Mouse (Mus musculus) liver, postnatal 0 days (tissue): ENCODE measurements around the gene Mapkap1.

Experiments
- CTCF ChIP-seq: sonication (generic); IDR thresholded peaks from 2 replicates; pipeline ENCODE4 v1.5.1; 2016; ENCODE audit warnings: antibody characterized with exemption, low read depth
- EP300 ChIP-seq: IDR thresholded peaks from 2 replicates; pipeline ENCODE4 v1.6.1; 2016; ENCODE audit warnings: antibody characterized with exemption, low read depth, mild to moderate bottlenecking

GRCm38 (mm10) chr2:34566601-34567000 is 160.0 kb downstream of the Mapkap1 start:
- TF ChIP-seq EP300, result no peak
- no peak for TF ChIP-seq CTCF
